Mouse (Mus musculus) liver, embryonic 13.5 days (tissue): Measurements from ENCODE around the gene Flnc. TPM values are rescaled to one million over a fixed set of nuclear protein-coding genes. Genes with fewer than 3 reads are reported as not detected.
A peak's percentile ranks its signal among the peaks of the same experiment; 100 is the strongest.

Experiments used
- ATAC-seq: fragments of 200-750 bp; cut with Nextera tagmentation; 2 replicates; pipeline ENCODE4 v1.8.0; 2017; ENCODE audit warnings: low read depth, mild to moderate bottlenecking, moderate number of reproducible peaks, moderate library complexity
- DNase-seq: peaks from one replicate; pipeline ENCODE4 v3.0.0; 2022
- H3K27ac ChIP-seq: fragments of 300-500 bp; sonication (generic); 2 replicates; pipeline ENCODE4 v1.5.1; 2015; ENCODE audit warnings: moderate library complexity, mild to moderate bottlenecking, inconsistent platforms
- H3K27me3 ChIP-seq: fragments of 300-500 bp; sonication (generic); 2 replicates; pipeline ENCODE4 v1.6.1; 2015; ENCODE audit warnings: mild to moderate bottlenecking, inconsistent platforms
- H3K36me3 ChIP-seq: fragments of 300-500 bp; sonication (generic); 2 replicates; pipeline ENCODE4 v1.6.1; 2015; ENCODE audit warnings: mild to moderate bottlenecking, inconsistent platforms
- H3K4me1 ChIP-seq: fragments of 300-500 bp; sonication (generic); replicated peaks from 2 replicates; pipeline ENCODE4 v1.6.1; 2015; ENCODE audit warnings: inconsistent platforms
- H3K4me2 ChIP-seq: fragments of 300-500 bp; sonication (generic); 2 replicates; pipeline ENCODE4 v1.6.1; 2015; ENCODE audit warnings: inconsistent platforms, mild to moderate bottlenecking, moderate library complexity
- H3K4me3 ChIP-seq: fragments of 300-500 bp; sonication (generic); replicated peaks from 2 replicates; pipeline ENCODE4 v1.5.1; 2015; ENCODE audit warnings: mild to moderate bottlenecking, inconsistent platforms
- H3K9ac ChIP-seq: fragments of 300-500 bp; sonication (generic); 2 replicates; pipeline ENCODE4 v1.6.1; 2015; ENCODE audit warnings: mild to moderate bottlenecking, inconsistent platforms
- H3K9me3 ChIP-seq: fragments of 300-500 bp; sonication (generic); replicated peaks from 2 replicates; pipeline ENCODE4 v1.6.1; 2016; ENCODE audit warnings: inconsistent platforms
- WGBS: fragments of 180-500 bp; shearing (Covaris S2); methylation state at CpG from one replicate; pipeline ENCODE4 v1.1.7; 2015; ENCODE audit not compliant: insufficient replicate concordance; 5-methylcytosine and 5-hydroxymethylcytosine counted together
- polyA plus RNA-seq: library from polyadenylated mRNA; unstranded; fragments of >200 nt; fragmentation: Nextera tagmentation; extraction: Ambion mirVana; gene quantifications from 2 replicates; pipeline ENCODE4 v1.2.1, GENCODE M21; 2015

Flnc gene
- polyA plus RNA-seq, 1 experiment from 2014 or later = 0.97 TPM

DNA sequence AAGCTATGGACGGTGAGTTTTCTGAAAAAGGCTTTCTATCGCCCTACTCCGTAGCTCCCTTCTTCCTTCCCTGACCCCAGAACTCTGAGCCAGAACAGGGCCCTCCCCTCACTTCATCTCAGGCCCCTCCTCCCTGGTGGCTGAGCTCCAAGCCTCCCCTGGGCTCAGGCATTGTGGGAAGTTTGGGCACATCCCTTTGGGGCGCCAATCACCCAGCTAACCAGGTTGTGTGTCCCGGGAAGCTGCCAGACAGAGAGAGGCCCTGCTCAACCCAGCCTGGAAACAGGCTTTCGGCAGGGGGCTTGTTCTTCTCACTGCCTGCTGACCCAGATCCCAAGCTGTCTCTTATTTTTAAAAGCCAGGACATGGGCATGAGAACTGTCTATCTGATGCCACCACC is 35.5 kb upstream of the Flnc start:
- no peak for ATAC-seq
- no peaks in the 10 kb centered on the region for H3K36me3 ChIP-seq
- H3K4me2 ChIP-seq = no peak overlapping the region
- no peak overlapping the region for H3K27ac ChIP-seq
- H3K9ac ChIP-seq = no peak overlapping the region
- DNase-seq = no peak
- H3K4me3 ChIP-seq = no peak overlapping the region
- H3K9me3 ChIP-seq = no peaks in the 10 kb centered on the region
- peaks cover 7% of the 10 kb centered on the region for H3K4me1 ChIP-seq
- 23% methylated on average over 6 of the region's 6 CpGs for WGBS
- peaks cover 95% of the 10 kb centered on the region for H3K27me3 ChIP-seq

DNA sequence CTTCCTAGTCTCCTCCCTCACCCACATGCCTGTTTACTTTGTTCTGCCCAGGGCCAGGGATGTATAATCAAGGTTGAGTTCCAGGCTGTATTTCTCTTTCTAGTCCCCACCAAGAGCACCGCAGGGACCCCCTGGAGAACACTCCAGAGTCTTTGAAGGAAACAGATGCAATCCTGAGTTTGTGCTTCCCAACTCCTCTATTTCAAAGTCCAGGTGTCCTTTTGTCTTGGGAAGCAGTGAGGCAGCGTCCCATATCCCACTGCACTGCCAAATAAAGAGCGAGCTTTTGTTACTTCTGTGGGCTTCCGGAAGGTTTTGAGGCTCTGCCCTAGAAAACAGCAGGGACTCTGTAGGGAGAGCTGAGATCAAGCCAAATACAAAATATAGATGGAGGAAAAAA is 33.2 kb upstream of the Flnc start:
- WGBS = 68% methylated on average over 4 of the region's 4 CpGs
- H3K36me3 ChIP-seq = no peaks in the 10 kb centered on the region
- H3K4me1 ChIP-seq = peaks cover 10% of the 10 kb centered on the region
- H3K9ac ChIP-seq = no peak overlapping the region
- peaks cover 93% of the 10 kb centered on the region for H3K27me3 ChIP-seq
- DNase-seq = no peak
- no peak overlapping the region for H3K27ac ChIP-seq
- H3K4me3 ChIP-seq = no peak overlapping the region
- no peak overlapping the region for H3K4me2 ChIP-seq
- H3K9me3 ChIP-seq = no peaks in the 10 kb centered on the region
- ATAC-seq = no peak

- 7% methylated on average over 32 of the region's 34 CpGs for WGBS
- DNase-seq (peak; percentile 10), ATAC-seq (no peak)
- Histone ChIP-seq H3K4me3 (no peak overlapping the region; the same call in 1 of the 2 replicates), H3K9me3 (no peaks in the 10 kb centered on the region), H3K9ac (no peak overlapping the region), H3K27ac (no peak overlapping the region), H3K4me2 (peak overlapping the region; percentile 29; the same call in 1 of the 2 replicates), H3K36me3 (no peaks in the 10 kb centered on the region), H3K27me3 (peaks cover 64% of the 10 kb centered on the region), H3K4me1 (0 out of 2 replicates have a peak, but pooled peaks cover 4% of the 10 kb centered on the region)
Observed at GRCm38 (mm10) chr6:29402693-29403342, 30.2 kb upstream of the Flnc start.

DNA sequence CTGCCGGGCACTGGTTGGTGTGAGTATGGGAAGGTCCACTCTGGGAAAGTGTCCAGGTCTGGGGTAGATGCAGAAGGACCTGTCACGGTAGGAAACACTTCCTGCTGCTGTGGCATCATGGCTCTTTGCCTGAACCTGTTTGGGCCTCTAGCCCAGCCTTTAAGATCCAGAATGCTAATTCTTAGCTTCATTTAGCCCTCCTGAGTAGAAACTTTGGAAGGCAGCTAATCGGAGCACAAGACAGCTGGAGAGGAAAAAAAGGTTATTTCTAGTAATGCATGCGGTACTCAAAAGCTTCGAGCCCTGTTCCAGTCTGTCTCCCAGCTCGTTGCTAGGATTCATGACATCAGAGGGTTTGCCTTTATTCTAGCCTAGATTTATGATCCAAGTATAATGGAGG is 26.6 kb upstream of the Flnc start:
- 68% methylated on average over 6 of the region's 6 CpGs for WGBS
- H3K9me3 ChIP-seq = no peaks in the 10 kb centered on the region
- H3K9ac ChIP-seq = no peak overlapping the region
- DNase-seq = no peak
- no peak for ATAC-seq
- no peaks in the 10 kb centered on the region for H3K36me3 ChIP-seq
- H3K27ac ChIP-seq = no peak overlapping the region
- 0 out of 2 replicates have a peak, but pooled peaks cover 4% of the 10 kb centered on the region for H3K4me1 ChIP-seq
- no peak overlapping the region for H3K4me3 ChIP-seq
- H3K4me2 ChIP-seq = no peak overlapping the region
- peaks cover 31% of the 10 kb centered on the region for H3K27me3 ChIP-seq

GRCm38 (mm10) chr6:29415446-29415845 is 17.6 kb upstream of the Flnc start:
- ATAC-seq = no peak
- H3K27me3 ChIP-seq = peaks cover 17% of the 10 kb centered on the region
- H3K4me2 ChIP-seq = no peak overlapping the region
- 50% methylated on average over 9 of the region's 9 CpGs for WGBS
- H3K9ac ChIP-seq = no peak overlapping the region
- no peak overlapping the region for H3K27ac ChIP-seq
- no peak overlapping the region for H3K4me3 ChIP-seq
- no peaks in the 10 kb centered on the region for H3K36me3 ChIP-seq
- no peaks in the 10 kb centered on the region for H3K4me1 ChIP-seq
- no peak for DNase-seq
- no peaks in the 10 kb centered on the region for H3K9me3 ChIP-seq

DNA sequence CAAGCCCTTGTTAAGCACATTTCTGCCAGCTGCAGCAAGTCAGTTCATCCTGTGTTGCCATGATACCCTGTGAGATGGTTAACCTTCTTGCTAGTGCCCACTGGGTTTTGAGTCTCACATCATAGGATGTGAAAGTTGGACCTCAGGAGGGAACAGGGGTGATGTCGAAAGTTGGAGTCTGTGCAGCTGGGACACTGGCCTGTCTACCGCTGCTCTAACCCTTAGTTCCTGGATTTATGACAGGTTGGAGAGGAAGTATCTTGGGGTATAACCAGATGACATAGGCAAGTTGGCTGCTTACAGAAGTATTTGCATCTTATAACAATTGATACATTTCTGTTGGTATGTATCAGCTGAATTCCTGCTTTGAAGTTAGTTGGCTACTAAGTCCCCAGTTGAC is 12.5 kb upstream of the Flnc start:
- no peaks in the 10 kb centered on the region for H3K9me3 ChIP-seq
- no peaks in the 10 kb centered on the region for H3K4me1 ChIP-seq
- H3K4me2 ChIP-seq = no peak overlapping the region
- no peak overlapping the region for H3K4me3 ChIP-seq
- H3K36me3 ChIP-seq = no peaks in the 10 kb centered on the region
- ATAC-seq (no peak), DNase-seq (no peak)
- H3K27ac ChIP-seq = no peak overlapping the region
- no peak overlapping the region for H3K9ac ChIP-seq
- peaks cover 14% of the 10 kb centered on the region for H3K27me3 ChIP-seq
- WGBS = 39% methylated on average over 2 of the region's 2 CpGs

DNA sequence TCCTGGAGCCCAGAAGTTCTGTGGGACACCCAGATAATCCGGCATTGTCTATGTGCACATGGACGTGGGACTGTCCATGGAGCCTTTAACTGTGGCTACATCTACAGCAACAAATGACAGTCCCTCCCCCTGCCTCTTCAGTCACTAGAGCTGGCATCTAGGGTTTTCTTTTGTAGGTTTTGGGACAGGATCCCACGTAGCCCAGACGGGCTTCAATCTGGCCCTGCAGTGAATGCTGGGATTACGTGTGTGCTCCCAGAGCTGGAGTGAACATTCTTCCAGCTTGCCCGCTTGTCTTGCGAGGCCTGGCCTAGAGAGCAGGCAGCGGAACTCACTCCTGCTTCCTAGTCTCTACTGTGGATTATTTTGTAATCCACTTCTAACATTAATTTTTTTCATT is 7.9 kb upstream of the Flnc start:
- Histone ChIP-seq H3K27ac (no peak overlapping the region), H3K27me3 (peaks cover 12% of the 10 kb centered on the region; the same call in 1 of the 2 replicates), H3K9ac (no peak overlapping the region), H3K4me2 (no peak overlapping the region), H3K4me1 (no peaks in the 10 kb centered on the region), H3K9me3 (no peaks in the 10 kb centered on the region), H3K36me3 (no peaks in the 10 kb centered on the region), H3K4me3 (no peak overlapping the region)
- 73% methylated on average over 8 of the region's 8 CpGs for WGBS
- ATAC-seq (no peak), DNase-seq (no peak)

DNA sequence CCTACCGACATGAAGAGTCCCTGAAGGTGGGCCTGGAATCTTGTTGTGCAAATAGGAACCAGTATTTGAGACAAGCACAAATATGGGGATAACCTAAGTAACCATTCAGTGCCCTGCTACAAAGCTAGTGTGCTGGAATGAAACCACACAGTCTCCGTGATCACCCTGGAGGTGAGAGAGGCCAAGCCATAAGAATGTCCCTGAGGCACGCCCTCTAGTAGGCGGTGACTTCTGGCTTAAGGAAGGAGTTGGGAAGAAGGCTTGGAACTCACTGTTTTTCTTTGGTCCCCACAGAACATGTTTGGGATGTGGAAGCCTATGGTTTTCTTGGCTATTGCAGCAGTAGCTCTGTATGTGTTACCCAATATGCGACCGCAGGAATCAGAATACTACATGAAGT is 6.7 kb upstream of the Flnc start:
- no peak overlapping the region for H3K27ac ChIP-seq
- ATAC-seq = no peak
- 66% methylated on average over 6 of the region's 6 CpGs for WGBS
- H3K4me3 ChIP-seq = no peak overlapping the region
- H3K27me3 ChIP-seq = peaks cover 24% of the 10 kb centered on the region
- no peaks in the 10 kb centered on the region for H3K4me1 ChIP-seq
- H3K4me2 ChIP-seq = no peak overlapping the region
- H3K36me3 ChIP-seq = no peaks in the 10 kb centered on the region
- no peaks in the 10 kb centered on the region for H3K9me3 ChIP-seq
- H3K9ac ChIP-seq = no peak overlapping the region
- no peak for DNase-seq

DNA sequence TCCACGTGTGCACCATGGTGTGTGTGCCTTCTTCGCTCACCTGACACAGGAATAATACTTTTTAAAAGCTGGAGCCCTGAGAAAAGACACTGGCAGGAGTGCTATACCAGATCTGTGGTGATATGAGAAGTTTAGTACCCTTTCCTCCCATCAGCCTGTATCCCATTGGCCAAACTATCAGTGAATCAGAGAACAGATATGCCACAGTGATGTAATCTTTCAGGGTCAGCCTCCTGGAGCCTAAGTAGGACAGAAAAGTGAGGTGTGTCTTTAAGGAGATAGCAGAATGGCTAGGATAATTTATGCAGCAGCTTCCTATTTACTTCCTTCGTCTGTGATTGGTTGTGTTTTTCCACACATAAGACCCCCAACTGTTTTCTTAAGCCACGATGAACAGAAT is 4.9 kb upstream of the Flnc start:
- no peak overlapping the region for H3K9ac ChIP-seq
- peaks cover 42% of the 10 kb centered on the region for H3K27me3 ChIP-seq
- H3K36me3 ChIP-seq = no peaks in the 10 kb centered on the region
- no peak overlapping the region for H3K27ac ChIP-seq
- ATAC-seq (no peak), DNase-seq (no peak)
- no peak overlapping the region for H3K4me2 ChIP-seq
- H3K4me1 ChIP-seq = peaks cover 2% of the 10 kb centered on the region; the same call in 1 of the 2 replicates
- 46% methylated on average over 4 of the region's 4 CpGs for WGBS
- no peaks in the 10 kb centered on the region for H3K9me3 ChIP-seq
- no peak overlapping the region for H3K4me3 ChIP-seq

DNA sequence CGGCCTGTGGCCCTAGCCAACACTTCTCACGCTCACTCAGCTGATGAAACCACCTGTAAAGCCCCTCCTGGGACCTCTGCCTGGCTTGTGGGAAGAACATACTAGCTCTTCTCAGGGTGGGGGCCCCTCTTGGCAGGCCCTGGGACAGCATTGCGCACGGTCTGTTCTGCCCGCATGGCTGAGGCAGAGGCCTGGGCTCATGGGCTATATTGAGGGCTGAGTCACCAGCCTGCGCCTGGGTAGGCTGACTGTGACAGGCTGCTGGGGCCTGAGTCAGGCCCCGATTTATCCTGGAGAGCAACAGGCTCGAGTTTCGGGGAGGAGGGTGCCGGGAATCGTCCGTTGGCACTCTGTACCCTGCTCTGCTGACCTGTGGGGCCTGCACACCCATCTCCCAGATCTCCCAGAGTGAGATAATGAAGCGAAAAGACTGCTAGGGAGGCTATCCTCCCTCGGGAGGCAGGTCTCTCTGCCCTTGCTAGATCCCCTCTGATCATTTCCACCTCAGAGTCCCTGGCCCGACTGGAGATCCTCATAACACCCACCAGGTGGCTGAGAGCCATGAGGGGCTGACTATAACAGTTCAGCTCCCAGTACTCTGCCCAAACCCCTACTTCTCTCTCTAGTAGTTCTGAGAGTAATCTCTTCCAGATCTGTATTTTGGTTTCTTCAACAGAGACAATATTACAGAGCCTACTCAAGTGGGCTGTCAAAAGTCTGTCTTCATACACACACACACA is 2.2 kb upstream of the Flnc start:
- DNase-seq (no peak), ATAC-seq (no peak)
- no peaks in the 10 kb centered on the region for H3K9me3 ChIP-seq
- WGBS = 45% methylated on average over 15 of the region's 15 CpGs
- peaks cover 69% of the 10 kb centered on the region for H3K27me3 ChIP-seq
- no peaks in the 10 kb centered on the region for H3K36me3 ChIP-seq
- H3K4me2 ChIP-seq = no peak overlapping the region
- no peak overlapping the region for H3K27ac ChIP-seq
- no peak overlapping the region for H3K9ac ChIP-seq
- H3K4me3 ChIP-seq = no peak overlapping the region
- H3K4me1 ChIP-seq = peaks cover 23% of the 10 kb centered on the region

GRCm38 (mm10) chr6:29431473-29431872 is 1.6 kb upstream of the Flnc start:
- H3K36me3 ChIP-seq = no peaks in the 10 kb centered on the region
- WGBS = 29% methylated on average over 5 of the region's 5 CpGs
- H3K4me3 ChIP-seq = no peak overlapping the region
- peaks cover 75% of the 10 kb centered on the region for H3K27me3 ChIP-seq
- DNase-seq (no peak), ATAC-seq (no peak)
- H3K4me1 ChIP-seq = peaks cover 24% of the 10 kb centered on the region
- H3K4me2 ChIP-seq = no peak overlapping the region
- H3K9ac ChIP-seq = no peak overlapping the region
- no peak overlapping the region for H3K27ac ChIP-seq
- H3K9me3 ChIP-seq = no peaks in the 10 kb centered on the region

GRCm38 (mm10) chr6:29432156-29432555 is 900 bp upstream of the Flnc start:
- Histone ChIP-seq H3K36me3 (no peaks in the 10 kb centered on the region), H3K9ac (no peak overlapping the region), H3K4me1 (peaks cover 24% of the 10 kb centered on the region), H3K27me3 (peaks cover 82% of the 10 kb centered on the region), H3K4me3 (no peak overlapping the region), H3K9me3 (no peaks in the 10 kb centered on the region), H3K4me2 (no peak overlapping the region), H3K27ac (no peak overlapping the region)
- 56% methylated on average over 3 of the region's 3 CpGs for WGBS
- no peak for DNase-seq
- ATAC-seq = no peak
